Mouse (Mus musculus): ENCODE measurements around the gene Tor1b. TPM values are rescaled to one million over a fixed set of nuclear protein-coding genes. Genes with fewer than 3 reads are reported as not detected.

The Tor1b gene
- total RNA-seq, 2 experiments from 2014 or later, result 28.5 to 28.9 TPM

GRCm38 (mm10) chr2:30981790-30982513 lies 29.2 kb downstream of the Tor1b start, which contains the start of the genes BC005624 and Usp20:
BC005624 (minus strand) TSS chr2:30982201.
Usp20 (plus strand) TSS chr2:30982279.
- intact Hi-C loops (cut with DNase I), result no loop called here
- DNase-seq, result peak; percentile 100

- intact Hi-C loops (cut with DNase I), result no loop called here
Measured at GRCm38 (mm10) chr2:30983024-30983423, 30.3 kb downstream of the Tor1b start.

GRCm38 (mm10) chr2:30985111-30986020 lies 32.6 kb downstream of the Tor1b start:
- intact Hi-C loops (cut with DNase I), result no loop called here
- DNase-seq, result no peak

More at GRCm38 (mm10) chr2:30983024-30983423, 30.3 kb downstream of the Tor1b start:
- DNase-seq, result peak; percentile 28

- no peak for DNase-seq
- intact Hi-C loops (cut with DNase I), result no loop called here
Measured at GRCm38 (mm10) chr2:30990221-30990620, 37.5 kb downstream of the Tor1b start.

DNA sequence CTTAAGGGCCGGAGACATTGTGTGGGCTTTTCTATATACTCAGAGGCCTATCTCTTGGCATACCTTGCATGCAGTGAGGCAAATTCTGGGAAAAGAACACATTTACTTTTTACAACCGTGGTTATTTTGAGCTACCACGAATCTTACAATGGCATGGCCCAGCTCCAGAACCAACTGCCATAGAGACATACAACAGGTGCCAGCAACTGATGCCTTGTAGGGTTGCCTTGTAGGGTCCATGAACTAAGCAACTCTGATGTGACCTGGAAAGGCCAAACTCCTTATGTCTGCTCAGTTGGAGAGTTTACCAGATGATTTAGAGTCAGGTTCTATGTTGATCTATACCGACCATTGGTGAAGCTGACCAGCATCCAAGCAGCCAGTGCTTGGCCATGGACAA lies 42.1 kb downstream of the Tor1b start:
- intact Hi-C loops (cut with DNase I), result no loop called here
- DNase-seq, result no peak

- intact Hi-C loops (cut with DNase I), result no loop called here
Measured at GRCm38 (mm10) chr2:30995432-30995996, 42.8 kb downstream of the Tor1b start.

DNA sequence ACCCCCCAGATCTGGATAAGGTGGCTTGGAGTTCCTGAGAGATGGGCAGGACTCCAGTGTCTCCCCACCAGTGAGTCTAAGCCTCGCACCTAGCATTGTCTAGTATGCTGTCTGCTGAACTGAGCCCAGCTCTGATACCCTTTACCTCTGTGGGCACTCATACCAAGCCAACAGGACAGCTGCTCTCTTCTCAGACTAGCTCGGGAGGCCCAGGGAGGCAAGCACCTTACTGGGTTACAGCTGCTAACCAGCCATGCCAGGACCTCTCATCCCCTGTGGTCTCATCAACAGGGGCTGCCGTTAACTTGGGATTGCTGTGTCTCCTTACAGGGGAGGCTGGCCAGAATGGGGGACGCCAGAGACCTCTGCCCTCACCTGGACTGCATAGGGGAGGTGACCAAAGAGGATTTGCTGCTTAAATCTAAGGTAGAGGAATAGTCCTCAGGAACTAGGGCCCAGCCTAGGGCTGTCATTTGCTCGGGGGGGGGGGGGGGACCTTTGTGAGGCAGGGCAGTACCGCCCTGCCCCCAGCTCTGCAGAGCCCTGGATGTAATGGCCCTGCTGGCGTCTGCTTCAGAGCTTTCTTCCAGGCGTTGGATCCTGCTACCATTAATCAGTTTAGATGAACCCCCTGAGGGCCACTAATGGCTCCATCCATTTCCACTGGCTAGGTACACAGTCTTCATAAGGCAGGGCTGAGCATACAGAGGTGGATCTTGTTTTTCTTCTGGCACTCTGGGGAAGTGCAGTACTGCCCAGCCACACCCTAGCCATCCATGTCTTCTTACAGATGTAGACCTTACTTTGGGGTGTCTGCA lies 45.9 kb downstream of the Tor1b start:
- intact Hi-C loops (cut with DNase I), result no loop called here
- no peak for DNase-seq

More at GRCm38 (mm10) chr2:30995432-30995996, 42.8 kb downstream of the Tor1b start:
- no peak for DNase-seq

DNA sequence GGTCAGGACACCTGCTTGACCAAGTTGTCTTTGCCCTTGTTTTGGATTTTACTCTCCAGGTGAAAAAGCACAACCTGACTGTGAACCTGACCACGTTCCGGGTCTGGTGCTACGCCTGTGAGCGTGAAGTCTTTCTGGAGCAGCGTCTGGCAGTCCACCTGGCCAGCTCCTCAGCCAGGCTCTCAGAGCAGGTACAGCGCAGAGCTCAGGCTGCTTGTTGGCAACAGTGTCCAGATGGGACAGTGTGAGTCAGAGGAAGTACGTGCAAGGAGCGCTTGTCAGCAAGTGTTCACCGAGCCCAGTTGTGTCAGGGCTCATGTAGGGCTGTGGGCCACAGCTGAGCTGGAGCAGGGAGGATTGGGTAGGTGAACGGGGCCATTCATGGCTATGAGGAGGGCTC lies 50.1 kb downstream of the Tor1b start:
- intact Hi-C loops (cut with DNase I), result no loop called here
- DNase-seq, result no peak

- intact Hi-C loops (cut with DNase I), result no loop called here
- no peak for DNase-seq
Measured at GRCm38 (mm10) chr2:31005453-31005852, 52.7 kb downstream of the Tor1b start.

- no peak for DNase-seq
- intact Hi-C loops (cut with DNase I), result no loop called here
Measured at GRCm38 (mm10) chr2:31006434-31006833, 53.7 kb downstream of the Tor1b start.

DNA sequence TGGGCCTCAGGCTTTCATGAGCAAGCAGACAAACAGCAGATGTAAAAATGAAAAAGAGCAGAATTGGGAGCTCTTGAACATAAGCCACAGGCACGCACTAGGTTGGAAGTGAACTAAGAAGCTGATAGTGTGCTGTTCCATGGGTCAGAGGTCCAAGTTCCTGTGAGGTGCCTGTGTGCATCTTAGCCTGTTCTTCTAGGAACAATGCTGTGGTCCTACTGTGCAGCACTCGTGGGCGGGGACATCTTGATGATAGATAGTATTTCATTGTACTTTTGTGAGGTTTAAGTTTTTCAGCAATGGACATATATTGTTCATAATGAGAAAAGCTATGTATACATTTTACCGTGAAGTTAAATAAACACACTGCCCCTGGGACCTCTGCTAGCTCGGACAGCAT lies 54.4 kb downstream of the Tor1b start:
- no peak for DNase-seq
- intact Hi-C loops (cut with DNase I), result no loop called here

Other genes with a start within 250 kb of the Tor1b start
- gene 1700001O22Rik, start 149.3 kb upstream of the Tor1b start, total RNA-seq (2021), result 1 to 10 TPM; 2.1 to 2.5 TPM
- gene Ntmt1, start 145.1 kb upstream of the Tor1b start, total RNA-seq (2021), result 10 to 100 TPM; 55.6 to 58.9 TPM
- gene Asb6, start 122.6 kb upstream of the Tor1b start, total RNA-seq (2021), result 10 to 100 TPM; 29.2 to 33.2 TPM
- 1 to 10 TPM; 2.5 to 3.7 TPM for gene Prrx2, start 118.0 kb upstream of the Tor1b start, total RNA-seq (2021)
- gene Ptges, start 23.1 kb upstream of the Tor1b start, total RNA-seq (2021), result 1 to 10 TPM; 4.9 to 6.9 TPM
- 10 to 100 TPM; 44.7 to 48.7 TPM for gene Tor1a, start 15.0 kb downstream of the Tor1b start, total RNA-seq (2021)
- 10 to 100 TPM; 52.1 to 55.8 TPM for gene BC005624, start 29.2 kb downstream of the Tor1b start, total RNA-seq (2021)
- 10 to 100 TPM; 54.7 to 61.3 TPM for gene Usp20, start 29.3 kb downstream of the Tor1b start, total RNA-seq (2021)
- gene Fnbp1, start 189.0 kb downstream of the Tor1b start, total RNA-seq (2021), result 10 to 100 TPM; 75.3 to 77.3 TPM
- 10 to 100 TPM; 59.0 to 59.8 TPM for gene Gpr107, start 199.4 kb downstream of the Tor1b start, total RNA-seq (2021)

All from left cerebral cortex, postnatal 4 days (tissue).